Mouse (Mus musculus): ENCODE measurements around the gene Slc35c1. TPM values are rescaled to one million over a fixed set of nuclear protein-coding genes. Genes with fewer than 3 reads are reported as not detected.
A peak's percentile ranks its signal among the peaks of the same experiment; 100 is the strongest.

Slc35c1 gene
- polyA plus RNA-seq, 1 experiment from 2014 or later: 15.4 TPM

DNA sequence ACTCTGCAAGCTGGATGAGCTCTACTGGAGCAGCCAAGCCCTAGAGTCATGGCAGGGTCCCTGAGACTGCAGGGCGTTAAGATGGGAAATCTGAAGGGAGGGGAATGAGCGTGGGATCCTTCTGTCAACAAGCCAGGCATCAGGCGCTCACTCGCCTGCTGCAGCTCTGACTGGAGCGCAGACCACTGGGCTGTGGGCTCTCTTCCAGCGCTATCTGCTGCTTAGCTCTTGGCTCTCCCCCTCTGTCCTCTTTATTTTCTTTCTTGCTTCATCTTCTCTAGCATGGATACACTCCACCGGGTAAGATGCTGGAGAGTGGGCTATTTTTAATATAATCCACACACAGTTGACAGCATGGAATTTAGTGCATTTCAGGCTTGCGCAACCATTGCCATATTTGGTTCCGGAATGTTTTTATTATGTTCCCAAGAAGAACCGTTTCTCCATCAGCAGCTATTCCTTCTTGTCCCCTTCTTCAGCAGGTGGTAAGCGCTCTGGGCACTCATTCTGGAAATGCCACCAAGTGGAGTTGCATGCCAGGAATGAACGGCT lies 31.7 kb upstream of the Slc35c1 start:
- H3K36me3 ChIP-seq (replicated peaks; ENCODE audit: control insufficient read depth, insufficient read depth): no peaks in the 10 kb centered on the region
- no peak overlapping the region for H3K27ac ChIP-seq
- H3K4me3 ChIP-seq (replicated peaks; ENCODE audit: low read length): no peak overlapping the region
- H3K4me1 ChIP-seq (replicated peaks; ENCODE audit: control insufficient read depth, insufficient read depth, low read length): peaks cover 17% of the 10 kb centered on the region
- no peaks in the 10 kb centered on the region for H3K27me3 ChIP-seq (ENCODE audit: control insufficient read depth, insufficient read depth, low read length)
- 61% methylated on average over 12 of the region's 12 CpGs for WGBS
- no peak for DNase-seq (ENCODE audit: low spot score)
- no peak overlapping the region for H3K9ac ChIP-seq
- no peak overlapping the region for H3K4me2 ChIP-seq (replicated peaks)
- H3K9me3 ChIP-seq (ENCODE audit: control insufficient read depth, low read length): no peaks in the 10 kb centered on the region
- no peak for ATAC-seq (ENCODE audit: low FRiP score)

DNA sequence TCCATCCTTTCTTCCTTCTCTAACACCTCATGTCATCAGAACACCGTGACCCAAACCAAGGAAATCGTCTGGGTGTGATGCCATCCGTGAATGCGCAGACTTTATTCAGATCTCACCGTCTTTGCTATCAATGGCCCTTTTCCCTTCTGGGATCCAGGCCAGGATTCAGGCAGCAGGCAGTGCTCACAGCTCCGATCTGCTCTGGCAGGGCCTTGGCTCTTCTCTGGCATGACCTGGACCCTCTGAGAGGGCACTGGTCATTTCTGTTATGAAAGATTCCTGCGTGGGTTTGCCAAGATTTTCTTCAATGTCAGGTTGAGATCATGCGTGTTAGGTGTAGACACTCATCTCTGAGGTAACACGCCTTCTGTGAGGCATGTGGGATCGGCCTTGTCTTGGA lies 30.2 kb upstream of the Slc35c1 start:
- no peaks in the 10 kb centered on the region for H3K9me3 ChIP-seq (ENCODE audit: control insufficient read depth, low read length)
- peaks cover 6% of the 10 kb centered on the region; the same call in 1 of the 2 replicates for H3K27me3 ChIP-seq (ENCODE audit: control insufficient read depth, insufficient read depth, low read length)
- no peak overlapping the region for H3K9ac ChIP-seq
- H3K4me3 ChIP-seq (replicated peaks; ENCODE audit: low read length): no peak overlapping the region
- H3K4me2 ChIP-seq (replicated peaks): no peak overlapping the region
- DNase-seq (ENCODE audit: low spot score) (no peak), ATAC-seq (ENCODE audit: low FRiP score) (no peak)
- H3K36me3 ChIP-seq (replicated peaks; ENCODE audit: control insufficient read depth, insufficient read depth): no peaks in the 10 kb centered on the region
- WGBS: 81% methylated on average over 10 of the region's 10 CpGs
- H3K27ac ChIP-seq: no peak overlapping the region
- H3K4me1 ChIP-seq (replicated peaks; ENCODE audit: control insufficient read depth, insufficient read depth, low read length): peaks cover 12% of the 10 kb centered on the region

DNA sequence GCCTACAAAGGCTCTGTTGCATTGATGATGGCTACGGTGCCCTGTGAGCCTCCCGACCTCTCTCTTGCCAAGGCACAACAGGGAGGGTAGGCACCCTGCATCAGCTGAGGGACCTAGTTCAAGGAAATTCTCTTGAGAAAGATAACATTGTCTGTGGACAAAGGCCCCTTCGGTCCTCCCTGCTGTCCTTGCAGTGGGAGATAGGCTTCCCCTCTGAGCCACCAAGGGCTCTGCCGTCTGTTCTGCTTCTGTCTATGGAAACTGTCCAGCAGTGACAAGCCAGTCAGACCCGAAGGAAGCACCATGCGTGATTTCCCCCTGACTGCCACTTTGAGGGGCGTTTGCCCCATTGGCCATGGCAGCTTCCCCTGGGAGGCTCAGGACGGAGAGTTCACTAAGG lies 27.5 kb upstream of the Slc35c1 start:
- whole genome bisulfite sequencing: 80% methylated on average over 8 of the region's 8 CpGs
- Histone ChIP-seq H3K4me3 (replicated peaks; ENCODE audit: low read length) (no peak overlapping the region), H3K36me3 (replicated peaks; ENCODE audit: control insufficient read depth, insufficient read depth) (no peaks in the 10 kb centered on the region), H3K9me3 (ENCODE audit: control insufficient read depth, low read length) (no peaks in the 10 kb centered on the region), H3K9ac (no peak overlapping the region), H3K4me1 (replicated peaks; ENCODE audit: control insufficient read depth, insufficient read depth, low read length) (peaks cover 16% of the 10 kb centered on the region), H3K27me3 (ENCODE audit: control insufficient read depth, insufficient read depth, low read length) (peaks cover 27% of the 10 kb centered on the region), H3K27ac (no peak overlapping the region), H3K4me2 (replicated peaks) (no peak overlapping the region)
- ATAC-seq (ENCODE audit: low FRiP score) (no peak), DNase-seq (ENCODE audit: low spot score) (no peak)

DNA sequence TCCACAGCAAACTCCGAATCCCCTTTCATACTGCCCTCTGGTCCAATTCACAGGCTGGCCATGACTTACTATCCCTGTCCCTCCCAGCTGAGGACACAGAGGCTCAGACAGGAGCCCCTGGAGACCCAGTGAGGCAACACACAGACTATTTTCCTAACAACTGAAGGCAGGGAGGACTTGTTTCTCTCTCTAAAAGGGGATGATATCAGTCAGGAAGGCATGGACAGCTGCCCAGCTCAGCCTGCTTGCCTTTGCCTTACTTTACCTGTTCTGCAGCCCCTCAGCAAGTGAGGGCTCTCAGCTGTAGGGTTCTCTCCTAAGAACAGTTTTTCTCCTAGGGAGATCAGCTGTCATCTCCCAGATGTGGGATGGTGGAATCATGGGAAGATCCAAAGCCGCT lies 26.6 kb upstream of the Slc35c1 start:
- Histone ChIP-seq H3K9ac (no peak overlapping the region), H3K27me3 (ENCODE audit: control insufficient read depth, insufficient read depth, low read length) (peaks cover 27% of the 10 kb centered on the region), H3K4me2 (replicated peaks) (no peak overlapping the region), H3K36me3 (replicated peaks; ENCODE audit: control insufficient read depth, insufficient read depth) (no peaks in the 10 kb centered on the region), H3K4me3 (replicated peaks; ENCODE audit: low read length) (no peak overlapping the region), H3K4me1 (replicated peaks; ENCODE audit: control insufficient read depth, insufficient read depth, low read length) (peaks cover 13% of the 10 kb centered on the region), H3K9me3 (ENCODE audit: control insufficient read depth, low read length) (no peaks in the 10 kb centered on the region), H3K27ac (no peak overlapping the region)
- ATAC-seq (ENCODE audit: low FRiP score) (no peak), DNase-seq (ENCODE audit: low spot score) (no peak)
- 60% methylated on average over 2 of the region's 2 CpGs for WGBS

DNA sequence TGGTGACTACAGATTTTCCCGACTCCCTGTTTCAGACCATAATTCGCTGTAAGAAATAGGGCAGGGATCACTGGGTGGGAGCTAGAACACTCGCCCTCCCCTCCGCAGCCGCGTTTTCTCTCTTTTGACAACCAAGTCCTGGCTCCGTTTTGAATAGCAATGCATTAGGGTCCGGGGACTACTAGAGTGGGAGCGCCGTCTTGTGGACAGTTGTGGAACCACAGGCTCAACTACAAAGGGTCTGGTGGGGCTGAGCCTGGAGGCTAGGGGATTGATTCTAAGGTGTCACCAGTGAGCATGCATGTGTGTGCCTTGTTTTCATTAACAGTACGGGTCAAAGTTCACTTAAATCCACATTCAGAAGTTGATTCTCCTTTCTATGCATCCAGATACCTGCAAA lies 26.1 kb upstream of the Slc35c1 start:
- peak; percentile 63; the same call in 1 of the 2 replicates for ATAC-seq (ENCODE audit: low FRiP score)
- peak; percentile 87 for DNase-seq (ENCODE audit: low spot score)
- Histone ChIP-seq H3K9ac (no peak overlapping the region), H3K4me1 (replicated peaks; ENCODE audit: control insufficient read depth, insufficient read depth, low read length) (peaks cover 9% of the 10 kb centered on the region), H3K9me3 (ENCODE audit: control insufficient read depth, low read length) (no peaks in the 10 kb centered on the region), H3K4me2 (replicated peaks) (peak overlapping the region; percentile 23; the same call in 1 of the 2 replicates), H3K27me3 (ENCODE audit: control insufficient read depth, insufficient read depth, low read length) (peaks cover 27% of the 10 kb centered on the region), H3K36me3 (replicated peaks; ENCODE audit: control insufficient read depth, insufficient read depth) (no peaks in the 10 kb centered on the region), H3K4me3 (replicated peaks; ENCODE audit: low read length) (no peak overlapping the region), H3K27ac (no peak overlapping the region)
- WGBS: 2% methylated on average over 11 of the region's 11 CpGs

DNA sequence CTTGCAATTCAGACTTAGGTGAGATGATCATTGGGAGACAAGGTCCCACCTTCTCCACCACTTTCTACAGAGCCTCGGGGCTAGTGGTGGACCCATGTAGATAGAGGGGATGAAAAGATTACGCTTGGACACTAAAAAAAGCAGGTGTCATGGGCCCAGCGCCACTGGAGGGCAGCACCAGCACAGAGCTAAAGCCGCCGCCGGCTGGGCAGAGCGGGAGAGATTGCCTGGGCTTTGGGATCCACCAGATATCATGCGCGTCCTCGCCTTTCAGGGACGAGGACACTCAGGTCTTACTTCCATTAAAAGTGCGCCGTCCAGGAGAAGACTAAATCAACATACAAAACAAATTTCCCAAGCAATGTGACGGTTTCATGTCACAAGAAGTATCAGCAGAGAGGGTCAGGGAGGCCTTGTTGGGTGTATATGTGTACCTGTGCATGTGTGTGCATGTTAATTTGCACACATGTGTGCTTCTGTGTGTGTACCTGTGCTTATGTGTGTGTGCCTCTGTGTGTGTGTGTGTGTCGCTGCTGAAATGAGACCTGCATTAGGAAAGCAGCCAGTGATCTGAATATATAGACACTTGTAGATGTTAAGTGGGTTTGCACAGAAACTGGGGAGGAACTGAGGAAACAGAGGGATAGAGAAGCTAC lies 25.4 kb upstream of the Slc35c1 start:
- H3K27me3 ChIP-seq (ENCODE audit: control insufficient read depth, insufficient read depth, low read length): peaks cover 27% of the 10 kb centered on the region
- no peaks in the 10 kb centered on the region for H3K36me3 ChIP-seq (replicated peaks; ENCODE audit: control insufficient read depth, insufficient read depth)
- H3K4me3 ChIP-seq (replicated peaks; ENCODE audit: low read length): no peak overlapping the region
- H3K9ac ChIP-seq: no peak overlapping the region
- peaks cover 9% of the 10 kb centered on the region for H3K4me1 ChIP-seq (replicated peaks; ENCODE audit: control insufficient read depth, insufficient read depth, low read length)
- no peaks in the 10 kb centered on the region for H3K9me3 ChIP-seq (ENCODE audit: control insufficient read depth, low read length)
- H3K27ac ChIP-seq: no peak overlapping the region
- peak; percentile 85 for DNase-seq (ENCODE audit: low spot score)
- WGBS: 8% methylated on average over 15 of the region's 15 CpGs
- H3K4me2 ChIP-seq (replicated peaks): peak overlapping the region; percentile 23; the same call in 1 of the 2 replicates
- ATAC-seq (ENCODE audit: low FRiP score): peak; percentile 53; the same call in 1 of the 2 replicates

DNA sequence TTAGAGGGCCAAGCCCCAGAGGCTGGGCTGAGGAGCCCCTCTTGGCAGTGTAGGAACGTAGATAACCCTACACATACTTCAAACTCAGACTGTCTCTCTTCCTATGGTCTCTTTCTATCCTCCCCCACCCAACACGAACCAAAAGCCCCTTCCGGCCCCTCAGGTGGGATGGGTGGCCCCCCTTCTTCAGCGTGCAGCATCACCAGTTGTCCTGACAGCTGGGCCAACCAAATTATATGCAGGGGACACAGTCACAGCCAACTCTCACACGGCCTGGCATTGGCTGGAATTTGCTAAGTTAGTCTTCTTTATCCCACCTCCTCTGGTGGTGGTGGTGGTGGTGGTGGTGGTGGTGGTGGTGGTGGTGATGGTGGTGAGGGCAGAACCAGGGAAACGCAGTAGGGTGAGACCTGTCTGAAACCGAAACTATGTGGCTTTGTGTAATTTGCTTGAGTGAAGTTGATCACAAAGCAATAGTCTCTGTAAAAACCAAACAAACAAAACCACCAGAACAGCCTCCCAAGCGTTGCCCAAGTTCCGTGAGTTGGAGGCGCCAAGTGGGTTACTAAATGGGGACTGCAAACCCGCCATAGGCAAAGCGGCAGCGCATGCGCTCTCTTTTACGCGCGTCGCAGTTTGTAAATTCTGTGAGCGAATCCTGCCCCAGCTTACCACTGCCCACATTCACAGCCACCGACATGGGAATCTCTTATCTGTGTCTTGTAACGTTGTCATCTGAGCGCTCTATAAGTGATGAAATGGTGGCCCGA lies 24.1 kb upstream of the Slc35c1 start:
- Histone ChIP-seq H3K4me1 (replicated peaks; ENCODE audit: control insufficient read depth, insufficient read depth, low read length) (peaks cover 9% of the 10 kb centered on the region), H3K9ac (no peak overlapping the region), H3K4me2 (replicated peaks) (peak overlapping the region; percentile 27), H3K9me3 (ENCODE audit: control insufficient read depth, low read length) (no peaks in the 10 kb centered on the region), H3K27ac (no peak overlapping the region), H3K4me3 (replicated peaks; ENCODE audit: low read length) (0 out of 2 replicates have a peak overlapping the region, but pooled peaks have one; percentile 0), H3K27me3 (ENCODE audit: control insufficient read depth, insufficient read depth, low read length) (peaks cover 27% of the 10 kb centered on the region), H3K36me3 (replicated peaks; ENCODE audit: control insufficient read depth, insufficient read depth) (no peaks in the 10 kb centered on the region)
- ATAC-seq (ENCODE audit: low FRiP score): no peak
- DNase-seq (ENCODE audit: low spot score): no peak
- 39% methylated on average over 23 of the region's 23 CpGs for whole genome bisulfite sequencing

DNA sequence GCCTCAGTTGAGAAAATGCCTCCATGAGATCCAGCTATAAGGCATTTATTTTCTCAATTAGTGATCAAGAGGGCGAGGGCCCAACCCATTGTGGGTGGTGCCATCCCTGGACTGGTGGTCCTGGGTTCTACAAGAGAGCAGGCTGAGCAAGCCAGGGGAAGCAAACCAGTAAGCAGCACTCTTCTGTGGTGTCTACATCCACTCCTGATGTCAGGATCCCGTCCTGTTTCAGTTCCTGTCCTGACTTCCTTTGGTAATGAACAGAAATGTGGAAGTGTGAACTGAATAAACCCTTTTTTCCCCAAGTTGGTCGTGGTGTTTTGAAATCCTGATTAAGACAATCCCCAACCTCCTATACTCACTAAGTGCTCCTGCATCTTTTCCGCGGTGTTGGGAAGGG lies 23.2 kb upstream of the Slc35c1 start:
- H3K4me3 ChIP-seq (replicated peaks; ENCODE audit: low read length): no peak overlapping the region
- no peak overlapping the region for H3K4me2 ChIP-seq (replicated peaks)
- ATAC-seq (ENCODE audit: low FRiP score): no peak
- H3K9me3 ChIP-seq (ENCODE audit: control insufficient read depth, low read length): no peaks in the 10 kb centered on the region
- DNase-seq (ENCODE audit: low spot score): no peak
- no peak overlapping the region for H3K9ac ChIP-seq
- H3K27me3 ChIP-seq (ENCODE audit: control insufficient read depth, insufficient read depth, low read length): peaks cover 27% of the 10 kb centered on the region
- no peaks in the 10 kb centered on the region for H3K36me3 ChIP-seq (replicated peaks; ENCODE audit: control insufficient read depth, insufficient read depth)
- H3K27ac ChIP-seq: no peak overlapping the region
- H3K4me1 ChIP-seq (replicated peaks; ENCODE audit: control insufficient read depth, insufficient read depth, low read length): peaks cover 9% of the 10 kb centered on the region
- 60% methylated on average over 5 of the region's 5 CpGs for WGBS

DNA sequence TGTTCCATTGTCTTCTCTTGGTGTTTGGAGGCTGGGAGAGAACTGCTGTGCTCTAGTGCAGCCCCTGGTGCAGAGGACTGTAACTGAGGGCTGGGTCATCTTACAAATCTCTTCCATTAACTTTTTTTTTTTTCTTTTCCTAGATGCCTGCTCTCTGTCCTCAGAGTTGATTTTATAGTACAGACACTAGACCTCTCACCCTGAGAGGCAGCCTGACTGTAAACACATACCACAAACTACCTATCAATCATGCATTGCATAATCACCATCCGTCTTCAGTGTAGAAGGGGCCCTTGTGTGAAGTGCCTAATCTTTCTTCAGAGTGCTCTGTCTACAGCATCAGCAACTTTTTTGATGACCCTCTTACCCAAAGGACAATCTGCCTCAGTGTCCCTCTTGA lies 22.2 kb upstream of the Slc35c1 start:
- no peak overlapping the region for H3K9ac ChIP-seq
- no peak overlapping the region for H3K4me2 ChIP-seq (replicated peaks)
- no peak overlapping the region for H3K4me3 ChIP-seq (replicated peaks; ENCODE audit: low read length)
- H3K4me1 ChIP-seq (replicated peaks; ENCODE audit: control insufficient read depth, insufficient read depth, low read length): peaks cover 9% of the 10 kb centered on the region
- ATAC-seq (ENCODE audit: low FRiP score) (no peak), DNase-seq (ENCODE audit: low spot score) (no peak)
- H3K9me3 ChIP-seq (ENCODE audit: control insufficient read depth, low read length): no peaks in the 10 kb centered on the region
- WGBS: 63% methylated on average over 1 of the region's 1 CpGs
- H3K36me3 ChIP-seq (replicated peaks; ENCODE audit: control insufficient read depth, insufficient read depth): no peaks in the 10 kb centered on the region
- peaks cover 27% of the 10 kb centered on the region for H3K27me3 ChIP-seq (ENCODE audit: control insufficient read depth, insufficient read depth, low read length)
- no peak overlapping the region for H3K27ac ChIP-seq

Measured in hindbrain, embryonic 14.5 days (tissue).